Mouse (Mus musculus): Measurements from ENCODE around the gene Sorcs3. TPM values are rescaled to one million over a fixed set of nuclear protein-coding genes. Genes with fewer than 3 reads are reported as not detected.

The Sorcs3 gene
- total and polyA plus RNA-seq, 3 experiments: not detected

DNA sequence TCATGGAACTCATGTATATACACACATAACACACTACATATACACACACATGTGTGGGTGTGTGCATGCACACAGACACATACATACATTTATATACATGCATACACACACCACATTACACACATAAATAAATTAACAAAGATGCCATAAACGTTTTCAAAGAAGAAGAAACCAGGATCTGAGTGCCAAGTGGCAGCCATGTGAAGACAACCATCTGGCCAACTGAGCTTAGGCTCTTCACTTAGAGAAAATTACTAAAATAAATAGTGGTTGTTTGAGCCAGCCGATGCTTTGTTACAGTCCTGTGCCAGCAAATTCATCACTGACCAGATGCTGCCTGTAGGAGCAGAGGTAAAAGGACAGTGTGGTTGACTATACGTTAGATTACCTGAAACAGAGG lies 605.7 kb downstream of the Sorcs3 start:
- TF ChIP-seq POLR2AphosphoS2 (IDR thresholded peaks at IDR 0.05; ENCODE audit: low read length): no peak
- Histone ChIP-seq H3K79me2 (ENCODE audit: control insufficient read depth, insufficient read depth, low read length, poor library complexity) (no peaks in the 10 kb centered on the region), H3K9ac (ENCODE audit: control insufficient read depth, low read depth, low read length, poor library complexity, severe bottlenecking) (no peak overlapping the region), H3K4me3 (ENCODE audit: control insufficient read depth in 1 of 2, insufficient read depth in 1 of 2, low read depth in 2 of 2, low read length in 2 of 2) (no peak overlapping the region), H3K36me3 (ENCODE audit: control insufficient read depth in 1 of 2, insufficient read depth in 2 of 2, low read length in 2 of 2) (no peaks in the 10 kb centered on the region), H3K27me3 (ENCODE audit: control insufficient read depth in 1 of 2, insufficient read depth in 2 of 2, low read length in 2 of 2) (no peaks in the 10 kb centered on the region), H3K4me1 (ENCODE audit: control insufficient read depth in 1 of 2, insufficient read depth in 2 of 2, low read length in 2 of 2) (no peaks in the 10 kb centered on the region), H3K9me3 (replicated peaks; ENCODE audit: insufficient read depth, low read length) (no peaks in the 10 kb centered on the region), H3K27ac (ENCODE audit: control insufficient read depth, low read depth, low read length) (no peak overlapping the region)
- DNase-seq (ENCODE audit: low read depth, low spot score): no peak

GRCm38 (mm10) chr19:48813823-48814222 lies 608.0 kb downstream of the Sorcs3 start:
- H3K27ac ChIP-seq (ENCODE audit: control insufficient read depth, low read depth, low read length): no peak overlapping the region
- no peaks in the 10 kb centered on the region for H3K79me2 ChIP-seq (ENCODE audit: control insufficient read depth, insufficient read depth, low read length, poor library complexity)
- H3K4me3 ChIP-seq (ENCODE audit: control insufficient read depth in 1 of 2, insufficient read depth in 1 of 2, low read depth in 2 of 2, low read length in 2 of 2): no peak overlapping the region
- H3K36me3 ChIP-seq (ENCODE audit: control insufficient read depth in 1 of 2, insufficient read depth in 2 of 2, low read length in 2 of 2): no peaks in the 10 kb centered on the region
- H3K9me3 ChIP-seq (replicated peaks; ENCODE audit: insufficient read depth, low read length): no peaks in the 10 kb centered on the region
- TF ChIP-seq UBTF (IDR thresholded peaks at IDR 0.05; ENCODE audit: borderline replicate concordance, insufficient read depth, low read depth, low read length) (no peak), USF2 (IDR thresholded peaks at IDR 0.05; ENCODE audit: borderline replicate concordance in 1 of 2, insufficient read depth in 1 of 2, low read depth in 1 of 2, low read length in 2 of 2) (no peak), ZKSCAN1 (IDR thresholded peaks at IDR 0.05; ENCODE audit: low read depth, low read length) (no peak), MYC (IDR thresholded peaks at IDR 0.05; ENCODE audit: low read depth, low read length) (no peak), MEF2A (IDR thresholded peaks at IDR 0.05; ENCODE audit: extremely low read depth, insufficient replicate concordance, low read depth, low read length, poor library complexity, severe bottlenecking) (no peak), RAD21 (IDR thresholded peaks at IDR 0.05; ENCODE audit: low read depth, low read length) (no peak), TBP (IDR thresholded peaks at IDR 0.05; ENCODE audit: low read depth, low read length) (no peak), ETS1 (IDR thresholded peaks at IDR 0.05; ENCODE audit: low read depth, low read length) (no peak), SMC3 (IDR thresholded peaks at IDR 0.05; ENCODE audit: low read depth, low read length) (no peak), HCFC1 (IDR thresholded peaks at IDR 0.05; ENCODE audit: low read depth, low read length) (no peak), JUND (IDR thresholded peaks at IDR 0.05; ENCODE audit: low read depth, low read length) (no peak), POLR2AphosphoS5 (IDR thresholded peaks at IDR 0.05; ENCODE audit: borderline replicate concordance, low read depth, low read length) (no peak), NRF1 (IDR thresholded peaks at IDR 0.05; ENCODE audit: insufficient read depth, low read depth, low read length, poor library complexity, severe bottlenecking) (no peak)
- H3K27me3 ChIP-seq (ENCODE audit: control insufficient read depth in 1 of 2, insufficient read depth in 2 of 2, low read length in 2 of 2): no peaks in the 10 kb centered on the region
- no peak for DNase-seq (ENCODE audit: low read depth, low spot score)
- no peak overlapping the region for H3K9ac ChIP-seq (ENCODE audit: control insufficient read depth, low read depth, low read length, poor library complexity, severe bottlenecking)
- H3K4me1 ChIP-seq (ENCODE audit: control insufficient read depth in 1 of 2, insufficient read depth in 2 of 2, low read length in 2 of 2): no peaks in the 10 kb centered on the region

DNA sequence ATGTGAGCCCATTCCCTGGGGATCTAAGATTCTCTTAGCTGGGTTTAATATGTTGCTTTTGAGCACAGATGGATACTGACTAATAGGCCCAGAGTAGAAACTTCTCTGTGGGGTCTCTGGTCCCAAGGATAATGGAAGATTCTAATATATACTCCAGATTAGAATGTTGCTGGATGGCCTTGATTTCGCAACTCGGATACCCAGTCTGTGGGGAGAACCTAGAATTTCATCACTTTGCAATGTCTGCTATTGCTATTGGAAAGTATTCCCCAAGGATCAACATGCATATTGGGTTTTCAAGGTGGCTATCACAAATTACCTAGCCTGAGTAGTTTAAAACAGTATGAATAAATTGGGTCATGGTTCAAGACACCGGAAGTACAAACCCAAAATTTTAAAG lies 609.2 kb downstream of the Sorcs3 start:
- H3K27ac ChIP-seq (ENCODE audit: control insufficient read depth, low read depth, low read length): no peak overlapping the region
- H3K4me1 ChIP-seq (ENCODE audit: control insufficient read depth in 1 of 2, insufficient read depth in 2 of 2, low read length in 2 of 2): no peaks in the 10 kb centered on the region
- H3K9me3 ChIP-seq (replicated peaks; ENCODE audit: insufficient read depth, low read length): no peaks in the 10 kb centered on the region
- H3K4me3 ChIP-seq (ENCODE audit: control insufficient read depth in 1 of 2, insufficient read depth in 1 of 2, low read depth in 2 of 2, low read length in 2 of 2): no peak overlapping the region
- DNase-seq (ENCODE audit: low read depth, low spot score): no peak
- H3K36me3 ChIP-seq (ENCODE audit: control insufficient read depth in 1 of 2, insufficient read depth in 2 of 2, low read length in 2 of 2): no peaks in the 10 kb centered on the region
- TF ChIP-seq POLR2A (IDR thresholded peaks at IDR 0.05; ENCODE audit: control insufficient read depth in 1 of 2, insufficient read depth in 1 of 2, low read depth in 1 of 2, low read length in 2 of 2, poor library complexity in 1 of 2) (no peak), CHD2 (IDR thresholded peaks at IDR 0.05; ENCODE audit: low read length) (no peak), ETS1 (IDR thresholded peaks at IDR 0.05; ENCODE audit: low read depth, low read length) (no peak), POLR2AphosphoS5 (IDR thresholded peaks at IDR 0.05; ENCODE audit: borderline replicate concordance, low read depth, low read length) (no peak), ZKSCAN1 (IDR thresholded peaks at IDR 0.05; ENCODE audit: low read depth, low read length) (no peak), CHD1 (IDR thresholded peaks at IDR 0.05; ENCODE audit: low read depth, low read length) (no peak), NELFE (IDR thresholded peaks at IDR 0.05; ENCODE audit: low read depth, low read length) (no peak), TCF12 (IDR thresholded peaks at IDR 0.05; ENCODE audit: low read depth, low read length) (no peak), BHLHE40 (IDR thresholded peaks at IDR 0.05; ENCODE audit: borderline replicate concordance, low read depth, low read length) (no peak), MEF2A (IDR thresholded peaks at IDR 0.05; ENCODE audit: extremely low read depth, insufficient replicate concordance, low read depth, low read length, poor library complexity, severe bottlenecking) (no peak), RCOR1 (IDR thresholded peaks at IDR 0.05; ENCODE audit: low read depth, low read length) (no peak), MAX (IDR thresholded peaks at IDR 0.05; ENCODE audit: low read length) (no peak), TAL1 (IDR thresholded peaks at IDR 0.05; ENCODE audit: low read length) (no peak), GABPA (IDR thresholded peaks at IDR 0.05; ENCODE audit: low read depth, low read length) (no peak), NRF1 (IDR thresholded peaks at IDR 0.05; ENCODE audit: insufficient read depth, low read depth, low read length, poor library complexity, severe bottlenecking) (no peak), HCFC1 (IDR thresholded peaks at IDR 0.05; ENCODE audit: low read depth, low read length) (no peak), MXI1 (IDR thresholded peaks at IDR 0.05; ENCODE audit: low read depth, low read length) (no peak), TBP (IDR thresholded peaks at IDR 0.05; ENCODE audit: low read depth, low read length) (no peak)
- no peak overlapping the region for H3K9ac ChIP-seq (ENCODE audit: control insufficient read depth, low read depth, low read length, poor library complexity, severe bottlenecking)
- no peaks in the 10 kb centered on the region for H3K79me2 ChIP-seq (ENCODE audit: control insufficient read depth, insufficient read depth, low read length, poor library complexity)
- no peaks in the 10 kb centered on the region for H3K27me3 ChIP-seq (ENCODE audit: control insufficient read depth in 1 of 2, insufficient read depth in 2 of 2, low read length in 2 of 2)
